Mouse (Mus musculus) limb, embryonic 12.5 days (tissue): ENCODE measurements at regions not wholly inside any gene's neighbourhood (a gene's known extent, or its start where the extent isn't known, plus 50 kb on each side); places are given as distances from the start of the nearest gene placed in this dataset.
"Not testable (repeated sequence)": the region's sequence is repeated elsewhere in the genome, so short reads cannot be mapped to it uniquely, and the experiment has no call there.

Source experiments
- ATAC-seq: fragments of 200-750 bp; cut with Nextera tagmentation; 2 replicates; pipeline ENCODE4 v1.8.0; 2017; ENCODE audit warnings: low read depth, moderate TSS enrichment; ENCODE audit not compliant: insufficient number of reproducible peaks, insufficient read depth, low FRiP score, low TSS enrichment
- H3K27ac ChIP-seq: fragments of 300-500 bp; sonication (generic); 2 replicates; pipeline ENCODE4 v1.5.1; 2016; ENCODE audit warnings: mild to moderate bottlenecking, moderate library complexity
- H3K27me3 ChIP-seq: fragments of 300-500 bp; sonication (generic); 2 replicates; pipeline ENCODE4 v1.6.1; 2016; ENCODE audit warnings: mild to moderate bottlenecking, moderate library complexity
- H3K36me3 ChIP-seq: fragments of 300-500 bp; sonication (generic); 2 replicates; pipeline ENCODE4 v1.6.1; 2016; ENCODE audit warnings: mild to moderate bottlenecking, moderate library complexity
- H3K4me1 ChIP-seq: fragments of 300-500 bp; sonication (generic); replicated peaks from 2 replicates; pipeline ENCODE4 v1.6.1; 2016
- H3K4me2 ChIP-seq: fragments of 300-500 bp; sonication (generic); 2 replicates; pipeline ENCODE4 v1.6.1; 2016; ENCODE audit warnings: mild to moderate bottlenecking, moderate library complexity
- H3K4me3 ChIP-seq: fragments of 300-500 bp; sonication (generic); replicated peaks from 2 replicates; pipeline ENCODE4 v1.5.1; 2016; ENCODE audit warnings: mild to moderate bottlenecking
- H3K9ac ChIP-seq: fragments of 300-500 bp; sonication (generic); replicated peaks from 2 replicates; pipeline ENCODE4 v1.6.1; 2016; ENCODE audit warnings: mild to moderate bottlenecking, moderate library complexity
- H3K9me3 ChIP-seq: fragments of 300-500 bp; sonication (generic); 2 replicates; pipeline ENCODE4 v1.6.1; 2016; ENCODE audit warnings: mild to moderate bottlenecking, moderate library complexity
- WGBS: fragments of 180-500 bp; shearing (Covaris S2); methylation state at CpG from one replicate; pipeline ENCODE4 v1.1.7; 2016; 5-methylcytosine and 5-hydroxymethylcytosine counted together

DNA sequence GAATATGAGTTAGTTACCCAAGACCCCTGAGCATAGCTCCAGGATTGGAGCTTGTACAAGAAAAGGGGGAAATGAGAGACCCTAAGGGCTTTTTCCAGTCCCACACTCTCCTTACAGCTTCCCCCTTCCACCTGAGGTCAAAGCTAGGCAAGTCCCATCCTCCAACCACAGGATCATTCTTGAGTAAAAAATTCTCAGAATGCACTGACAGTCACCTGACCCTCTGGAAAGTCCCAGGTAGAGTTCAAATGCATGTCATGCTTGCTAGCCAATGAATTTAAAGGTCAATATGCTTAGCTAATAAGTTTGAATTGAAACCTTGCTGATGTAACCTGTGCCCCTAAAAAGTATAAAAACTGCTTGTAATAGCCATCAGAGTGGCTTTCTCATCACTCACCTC, 434.4 kb upstream of the 2610301B20Rik start:
- not testable (repeated sequence) for H3K9ac ChIP-seq, H3K36me3 ChIP-seq, H3K4me2 ChIP-seq, ATAC-seq, H3K9me3 ChIP-seq, H3K27ac ChIP-seq, H3K27me3 ChIP-seq, H3K4me3 ChIP-seq, H3K4me1 ChIP-seq

DNA sequence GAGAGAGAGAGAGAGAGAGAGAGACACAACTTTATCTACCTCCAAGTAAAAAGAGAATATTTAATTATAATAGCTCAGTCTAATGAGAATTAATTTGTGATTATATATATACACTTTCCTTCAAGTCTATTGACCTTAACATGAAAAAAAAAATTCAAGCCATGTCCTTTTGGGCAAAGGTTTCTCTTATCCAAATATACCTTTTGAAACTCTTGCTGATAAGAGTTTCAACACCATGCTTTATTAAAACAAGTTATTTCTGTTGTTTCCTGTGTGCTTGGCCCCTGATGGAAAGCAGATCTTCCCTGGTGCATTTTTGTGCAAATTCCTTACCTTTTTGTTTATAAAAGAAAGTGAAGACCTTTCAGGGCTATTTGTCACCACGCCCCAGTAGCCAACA, 414.7 kb upstream of the 2610301B20Rik start:
- Histone ChIP-seq H3K27me3 (no peaks in the 10 kb centered on the region), H3K27ac (no peak overlapping the region), H3K4me2 (no peak overlapping the region), H3K9ac (no peak overlapping the region), H3K9me3 (no peaks in the 10 kb centered on the region), H3K36me3 (no peaks in the 10 kb centered on the region), H3K4me3 (no peak overlapping the region), H3K4me1 (no peaks in the 10 kb centered on the region)
- ATAC-seq, result no peak
- whole genome bisulfite sequencing, result 50% methylated on average over 1 of the region's 1 CpGs

DNA sequence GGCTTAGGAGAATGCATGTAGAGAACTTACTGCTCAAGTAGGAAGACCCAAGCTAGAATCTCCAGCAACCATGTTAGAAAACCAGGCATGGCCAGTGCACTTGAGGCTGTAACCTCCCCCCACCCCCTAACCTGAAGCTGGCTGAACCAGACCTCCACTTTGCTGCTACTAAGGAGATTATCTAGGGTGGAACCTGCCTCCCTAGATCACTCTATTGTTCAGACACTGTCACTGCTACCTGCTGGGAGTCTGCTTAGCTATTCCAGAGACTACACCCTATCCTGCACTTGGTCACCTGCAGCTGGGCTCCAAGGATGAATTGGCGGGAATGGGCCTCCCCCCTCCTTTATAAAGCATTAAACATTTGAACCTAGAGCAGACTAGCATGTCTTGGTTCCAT, 393.4 kb upstream of the 2610301B20Rik start:
- no peak overlapping the region for H3K4me3 ChIP-seq
- H3K9me3 ChIP-seq, result no peaks in the 10 kb centered on the region
- H3K4me1 ChIP-seq, result no peaks in the 10 kb centered on the region
- WGBS, result 75% methylated on average over 1 of the region's 1 CpGs
- H3K9ac ChIP-seq, result no peak overlapping the region
- no peak for ATAC-seq
- H3K36me3 ChIP-seq, result no peaks in the 10 kb centered on the region
- no peak overlapping the region for H3K4me2 ChIP-seq
- no peak overlapping the region for H3K27ac ChIP-seq
- H3K27me3 ChIP-seq, result no peaks in the 10 kb centered on the region

DNA sequence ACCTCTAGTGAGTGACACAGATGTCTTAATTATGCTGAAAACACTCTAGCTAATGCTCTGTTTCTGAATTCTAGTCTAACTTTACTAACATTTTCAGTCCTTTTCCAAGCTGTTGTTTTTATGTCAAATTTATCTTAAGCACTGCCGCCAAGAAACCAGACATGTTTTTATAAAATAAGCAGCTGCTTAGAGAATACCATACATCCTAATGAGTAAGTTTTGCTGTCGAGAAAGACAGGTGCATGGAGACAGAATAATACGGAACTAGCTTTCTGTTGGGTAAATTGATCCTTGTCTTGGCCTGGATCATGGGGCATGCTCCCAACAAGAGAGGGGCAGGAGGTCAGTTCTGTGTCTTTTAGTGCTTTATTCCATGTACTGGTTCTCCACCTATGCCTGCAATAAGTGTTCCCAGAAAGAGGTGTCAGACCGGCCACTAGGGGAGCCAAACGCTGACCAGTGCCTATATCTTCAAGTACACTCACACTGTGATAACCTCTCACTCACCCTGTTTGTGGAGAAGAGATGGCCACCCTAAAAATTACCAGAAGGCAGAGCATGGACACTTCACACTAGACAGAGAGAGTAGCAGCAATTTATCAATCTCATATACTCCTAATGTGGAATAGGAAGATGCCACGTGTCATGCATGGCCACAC, 366.0 kb upstream of the 2610301B20Rik start:
- no peaks in the 10 kb centered on the region for H3K27me3 ChIP-seq
- H3K27ac ChIP-seq, result no peak overlapping the region
- H3K4me2 ChIP-seq, result no peak overlapping the region
- peak; percentile 20; the same call in 1 of the 2 replicates for ATAC-seq
- H3K9me3 ChIP-seq, result no peaks in the 10 kb centered on the region
- no peaks in the 10 kb centered on the region for H3K36me3 ChIP-seq
- H3K9ac ChIP-seq, result no peak overlapping the region
- H3K4me1 ChIP-seq, result no peaks in the 10 kb centered on the region
- no peak overlapping the region for H3K4me3 ChIP-seq
- 61% methylated on average over 6 of the region's 6 CpGs for WGBS

DNA sequence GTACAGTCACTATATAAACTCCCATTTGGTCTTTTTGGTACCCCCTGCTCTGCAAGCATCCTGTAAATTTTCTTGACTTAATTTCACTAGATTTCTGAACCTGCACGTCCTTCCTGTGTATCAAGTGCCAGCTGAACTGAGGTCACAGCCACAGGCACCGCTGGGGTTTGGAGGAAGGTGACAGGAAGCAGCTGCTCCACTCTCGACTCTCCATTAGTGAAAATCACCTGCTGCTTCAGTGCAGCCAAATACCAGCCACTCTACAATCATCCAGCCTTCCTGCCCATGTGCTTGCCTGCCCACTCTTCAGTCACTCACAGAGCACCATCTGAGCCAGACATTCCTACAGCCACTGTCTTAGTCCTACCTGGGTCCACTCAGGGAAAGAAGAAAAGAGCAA, 364.3 kb upstream of the 2610301B20Rik start:
- Histone ChIP-seq H3K9ac (no peak overlapping the region), H3K9me3 (no peaks in the 10 kb centered on the region), H3K36me3 (no peaks in the 10 kb centered on the region), H3K27ac (no peak overlapping the region), H3K4me3 (no peak overlapping the region), H3K4me2 (no peak overlapping the region), H3K4me1 (no peaks in the 10 kb centered on the region; the same call in 1 of the 2 replicates), H3K27me3 (no peaks in the 10 kb centered on the region)
- 47% methylated on average over 3 of the region's 3 CpGs for WGBS
- ATAC-seq, result no peak

DNA sequence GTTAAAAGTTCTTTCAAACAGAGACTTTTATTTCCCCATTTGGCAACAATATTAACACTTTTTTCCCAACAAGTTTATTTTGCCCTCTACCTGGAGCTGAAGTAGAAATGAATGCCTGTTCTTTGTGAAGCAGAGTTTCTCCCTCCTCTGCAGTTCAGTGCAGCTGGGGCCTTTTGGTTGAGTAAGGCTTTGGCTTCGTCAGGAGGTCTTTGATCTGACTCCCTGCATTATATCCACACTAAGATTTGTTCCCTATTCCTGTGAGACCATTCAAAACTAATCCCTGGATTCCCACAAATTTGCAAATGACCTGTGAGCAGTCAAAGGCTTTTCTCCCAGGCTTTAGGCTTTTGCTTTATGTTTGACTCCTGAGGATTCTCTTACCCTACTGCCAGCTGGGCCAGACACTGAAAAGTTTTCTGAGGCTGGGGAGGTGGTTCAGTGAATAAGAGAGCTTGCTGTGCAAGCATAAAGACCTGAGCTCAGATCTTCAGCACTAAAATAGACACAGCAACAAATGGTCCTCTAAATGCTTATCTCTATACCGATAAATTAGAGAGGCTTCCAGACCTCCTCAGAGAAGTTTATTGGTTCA, 323.5 kb upstream of the 2610301B20Rik start:
- Histone ChIP-seq H3K4me1 (no peaks in the 10 kb centered on the region), H3K9me3 (no peaks in the 10 kb centered on the region), H3K27ac (no peak overlapping the region), H3K9ac (no peak overlapping the region), H3K36me3 (no peaks in the 10 kb centered on the region), H3K27me3 (no peaks in the 10 kb centered on the region), H3K4me2 (no peak overlapping the region), H3K4me3 (no peak overlapping the region)
- WGBS, result 35% methylated on average over 2 of the region's 2 CpGs
- ATAC-seq, result no peak

DNA sequence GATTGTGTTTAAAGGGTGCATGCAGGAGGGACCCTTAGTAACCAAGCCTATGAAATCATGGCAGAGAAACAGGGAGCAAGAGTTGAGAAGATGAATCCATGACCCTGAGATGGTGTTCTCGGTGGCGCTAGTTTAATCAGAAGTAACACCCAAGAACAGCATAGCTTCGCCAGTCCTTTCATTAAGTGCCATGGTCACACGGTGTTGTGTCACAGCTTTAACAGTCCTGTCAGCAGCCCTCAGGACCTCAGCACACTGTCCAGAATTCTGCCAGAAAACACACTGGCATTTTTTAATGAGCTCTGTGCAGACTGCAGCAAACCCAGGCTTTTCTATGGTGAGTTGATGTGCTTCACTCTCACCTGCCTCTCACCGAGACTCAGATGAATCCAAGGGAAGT, 320.6 kb upstream of the 2610301B20Rik start:
- no peak overlapping the region for H3K4me2 ChIP-seq
- WGBS, result 72% methylated on average over 5 of the region's 5 CpGs
- H3K9ac ChIP-seq, result no peak overlapping the region
- H3K9me3 ChIP-seq, result no peaks in the 10 kb centered on the region
- no peak overlapping the region for H3K27ac ChIP-seq
- no peaks in the 10 kb centered on the region for H3K36me3 ChIP-seq
- H3K27me3 ChIP-seq, result no peaks in the 10 kb centered on the region
- H3K4me3 ChIP-seq, result no peak overlapping the region
- no peaks in the 10 kb centered on the region for H3K4me1 ChIP-seq
- no peak for ATAC-seq

DNA sequence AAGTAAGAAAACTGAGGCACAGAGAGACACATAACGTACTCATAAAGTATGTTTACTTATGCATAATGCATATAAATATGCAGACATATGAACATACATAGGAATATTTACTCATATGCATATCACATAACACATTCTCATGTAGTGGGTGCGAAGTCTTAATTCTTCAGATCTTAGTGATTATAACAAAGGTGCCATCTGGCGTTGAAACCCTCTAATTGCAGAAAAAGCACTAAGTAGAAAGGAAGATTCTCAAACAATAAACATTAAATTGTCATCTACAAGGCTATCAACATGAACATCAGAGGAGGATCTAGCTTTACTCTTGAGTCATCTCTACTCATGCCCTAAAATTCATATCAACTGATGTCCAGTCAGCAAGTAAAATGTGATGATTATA, 314.2 kb upstream of the 2610301B20Rik start:
- Histone ChIP-seq H3K27me3 (no peaks in the 10 kb centered on the region), H3K36me3 (no peaks in the 10 kb centered on the region), H3K9ac (no peak overlapping the region), H3K4me1 (no peaks in the 10 kb centered on the region), H3K9me3 (no peaks in the 10 kb centered on the region), H3K4me2 (no peak overlapping the region), H3K27ac (no peak overlapping the region), H3K4me3 (no peak overlapping the region)
- ATAC-seq, result no peak
- WGBS, result 76% methylated on average over 3 of the region's 3 CpGs

DNA sequence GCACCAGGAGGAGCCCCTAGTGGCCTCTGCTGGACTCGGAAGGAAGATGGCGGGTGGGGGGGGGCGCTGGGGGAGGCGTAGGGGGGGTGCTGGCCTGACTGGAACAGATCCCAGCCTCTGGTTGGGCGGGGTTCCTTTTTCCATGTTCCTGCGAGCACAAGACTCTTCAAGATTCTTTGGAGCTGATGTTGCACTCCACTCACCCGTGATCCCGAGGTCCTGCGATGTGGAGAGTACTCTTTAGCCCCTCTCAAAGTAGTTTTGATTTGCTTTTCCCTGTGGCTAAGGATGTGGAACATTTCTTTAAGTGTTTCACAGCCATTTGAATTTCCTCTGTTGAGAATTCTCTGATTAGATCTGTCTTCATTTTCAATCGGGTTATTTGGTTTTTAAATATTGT, 269.8 kb upstream of the 2610301B20Rik start:
- 86% methylated on average over 9 of the region's 10 CpGs for WGBS
- no peak overlapping the region for H3K4me3 ChIP-seq
- no peak for ATAC-seq
- H3K4me1 ChIP-seq, result no peaks in the 10 kb centered on the region
- no peak overlapping the region for H3K9ac ChIP-seq
- no peak overlapping the region for H3K4me2 ChIP-seq
- no peak overlapping the region for H3K27ac ChIP-seq
- no peaks in the 10 kb centered on the region for H3K36me3 ChIP-seq
- no peaks in the 10 kb centered on the region for H3K9me3 ChIP-seq
- H3K27me3 ChIP-seq, result no peaks in the 10 kb centered on the region

DNA sequence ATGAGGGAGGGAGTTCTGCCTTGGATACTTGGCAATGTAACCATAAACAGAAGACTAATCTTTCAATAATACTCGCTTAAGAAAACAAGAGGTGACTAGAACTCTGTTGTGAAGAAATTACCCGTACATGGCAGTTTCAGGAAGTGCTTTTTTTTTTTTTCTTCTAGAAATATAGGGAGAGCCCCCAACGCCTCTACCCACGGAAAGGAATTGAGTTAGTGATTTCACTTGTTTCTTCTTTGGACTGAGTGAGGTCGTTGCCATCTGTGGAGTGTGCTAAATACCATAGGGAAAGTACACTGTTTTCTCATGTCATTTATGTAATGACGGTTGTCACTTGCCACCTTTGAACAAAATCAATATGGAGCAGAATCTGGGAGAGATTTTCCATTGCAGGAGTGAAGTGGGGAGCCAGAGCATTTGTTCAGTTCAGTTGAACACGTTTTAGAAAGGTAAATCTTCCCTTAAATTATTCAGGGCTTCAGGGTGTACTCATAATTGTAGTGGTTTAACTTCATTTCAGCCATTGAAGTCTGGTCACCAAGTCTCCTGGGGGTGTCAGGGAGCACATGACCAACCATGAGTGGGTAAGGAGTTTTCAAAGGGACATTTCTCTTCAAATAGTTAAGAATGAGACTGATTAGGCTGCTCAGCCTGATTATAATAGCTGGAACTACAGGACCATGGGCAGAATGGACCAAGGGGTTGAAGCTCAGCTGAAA, 266.3 kb upstream of the 2610301B20Rik start:
- H3K36me3 ChIP-seq, result no peaks in the 10 kb centered on the region
- no peak overlapping the region for H3K27ac ChIP-seq
- H3K4me2 ChIP-seq, result no peak overlapping the region
- no peak overlapping the region for H3K9ac ChIP-seq
- H3K27me3 ChIP-seq, result no peaks in the 10 kb centered on the region
- ATAC-seq, result no peak
- no peaks in the 10 kb centered on the region for H3K9me3 ChIP-seq
- WGBS, result 81% methylated on average over 7 of the region's 7 CpGs
- H3K4me1 ChIP-seq, result 0 out of 2 replicates have a peak, but pooled peaks cover 11% of the 10 kb centered on the region
- H3K4me3 ChIP-seq, result no peak overlapping the region

DNA sequence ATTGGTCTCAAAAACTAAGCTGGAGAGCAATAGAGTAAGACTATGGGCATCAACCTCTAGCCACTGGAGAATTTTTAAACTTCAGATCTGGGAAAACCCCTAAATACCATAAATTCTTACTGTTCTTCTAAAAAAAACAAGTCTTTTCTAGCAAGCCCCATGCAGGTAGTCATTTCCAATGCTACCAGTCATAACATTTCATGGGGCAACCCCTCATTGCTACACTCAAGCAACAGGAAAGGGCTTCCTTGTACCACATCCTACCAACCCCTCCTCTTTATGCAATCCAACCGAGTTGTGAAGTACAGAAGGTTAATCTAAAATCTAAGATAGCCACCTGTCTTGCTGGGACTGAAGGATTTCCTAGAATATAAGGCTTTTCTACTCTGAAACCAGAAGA, 263.5 kb upstream of the 2610301B20Rik start:
- WGBS, result 65% methylated on average over 1 of the region's 1 CpGs
- Histone ChIP-seq H3K4me2 (no peak overlapping the region), H3K27me3 (no peaks in the 10 kb centered on the region; the same call in 1 of the 2 replicates), H3K27ac (no peak overlapping the region), H3K9ac (no peak overlapping the region), H3K9me3 (no peaks in the 10 kb centered on the region), H3K4me1 (peaks cover 18% of the 10 kb centered on the region), H3K36me3 (no peaks in the 10 kb centered on the region), H3K4me3 (no peak overlapping the region)
- no peak for ATAC-seq
